Mouse (Mus musculus) embryonic facial prominence, embryonic 14.5 days (tissue): ENCODE data around the gene Tmem274. TPM values are rescaled to one million over a fixed set of nuclear protein-coding genes. Genes with fewer than 3 reads are reported as not detected.

Experiments
- polyA plus RNA-seq: library from polyadenylated mRNA; unstranded; fragments of >200 nt; fragmentation: Nextera tagmentation; extraction: Ambion mirVana; gene quantifications from 2 replicates; pipeline ENCODE4 v1.2.1, GENCODE M21; 2014

Tmem274 gene
- polyA plus RNA-seq, 1 experiment from 2014 or later, result not detected

Other genes starting within 250 kb of the Tmem274 start
- gene Kif1b, start 169.7 kb upstream of the Tmem274 start, polyA plus RNA-seq, result 59.9 and 67.2 TPM in 2 replicates
- gene Ube4b, start 50.6 kb upstream of the Tmem274 start, polyA plus RNA-seq, result 42.2 and 43.7 TPM in 2 replicates
- 1.2 and 2.5 TPM in 2 replicates for gene Rbp7, start 22.4 kb upstream of the Tmem274 start, polyA plus RNA-seq
- gene Nmnat1, start 7.8 kb downstream of the Tmem274 start, polyA plus RNA-seq, result 7.2 and 8.9 TPM in 2 replicates
- 45.1 and 48.1 TPM in 2 replicates for gene Lzic, start 7.9 kb downstream of the Tmem274 start, polyA plus RNA-seq
- 68.7 and 81.8 TPM in 2 replicates for gene Ctnnbip1, start 40.9 kb downstream of the Tmem274 start, polyA plus RNA-seq
- 51.4 and 52.0 TPM in 2 replicates for gene Clstn1, start 109.1 kb downstream of the Tmem274 start, polyA plus RNA-seq
- 6.0 TPM in 2 replicates for gene Pik3cd, start 225.2 kb downstream of the Tmem274 start, polyA plus RNA-seq